Mouse (Mus musculus): ENCODE data around the gene Cacna2d2.

DNA sequence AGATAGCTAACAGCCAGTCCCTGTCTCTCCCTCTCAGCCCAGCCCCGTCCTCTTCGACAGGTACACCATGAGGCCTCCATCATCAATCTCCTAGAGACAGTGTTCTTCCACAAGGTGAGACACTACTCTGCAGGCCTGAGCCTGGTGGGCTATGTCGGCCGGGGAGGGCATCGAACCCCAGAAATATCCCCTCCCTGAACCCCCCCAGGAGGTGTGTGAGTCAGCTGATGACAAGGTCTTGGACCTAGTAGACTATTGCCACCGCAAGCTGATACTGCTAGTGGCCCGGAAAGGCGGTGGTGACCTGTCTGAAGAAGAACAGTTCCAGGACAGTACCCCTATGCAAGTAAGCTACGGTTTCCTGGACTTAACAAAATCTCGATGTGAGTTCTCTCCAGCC lies 149.4 kb downstream of the Cacna2d2 start:
- no peak for TF ChIP-seq GATA1 (IDR thresholded peaks at IDR 0.05; ENCODE audit: borderline replicate concordance, low read length)
- no peak for TF ChIP-seq FLI1 (IDR thresholded peaks at IDR 0.05; ENCODE audit: low read length)

Data from megakaryocyte, embryonic 14.5 days (primary cell).